Mouse (Mus musculus): ENCODE measurements around the gene Aldh3a2.

The Aldh3a2 gene

GRCm38 (mm10) chr11:61273928-61274327 lies 6.7 kb upstream of the Aldh3a2 start:
- no peak for DNase-seq (ENCODE audit: low spot score in 2 of 2)

- DNase-seq (ENCODE audit: low spot score in 2 of 2), result no peak
Measured at GRCm38 (mm10) chr11:61271612-61272011, 4.3 kb upstream of the Aldh3a2 start.

- DNase-seq (ENCODE audit: low spot score in 2 of 2), result no peak
Measured at GRCm38 (mm10) chr11:61270406-61270805, 3.1 kb upstream of the Aldh3a2 start.

- DNase-seq (ENCODE audit: low spot score in 2 of 2), result no peak
Measured at GRCm38 (mm10) chr11:61268626-61269349, 1.5 kb upstream of the Aldh3a2 start.

- no peak for DNase-seq (ENCODE audit: low spot score in 2 of 2)
Measured at GRCm38 (mm10) chr11:61263841-61264240, 3.4 kb downstream of the Aldh3a2 start.

GRCm38 (mm10) chr11:61262516-61262915 lies 4.7 kb downstream of the Aldh3a2 start:
- DNase-seq (ENCODE audit: low spot score in 2 of 2), result no peak

- DNase-seq (ENCODE audit: low spot score in 2 of 2), result no peak
Measured at GRCm38 (mm10) chr11:61259106-61259505, 8.2 kb downstream of the Aldh3a2 start.

- no peak for DNase-seq (ENCODE audit: low spot score in 2 of 2)
Measured at GRCm38 (mm10) chr11:61252807-61253206, 14.5 kb downstream of the Aldh3a2 start.

GRCm38 (mm10) chr11:61251741-61252140 lies 15.5 kb downstream of the Aldh3a2 start:
- no peak for DNase-seq (ENCODE audit: low spot score in 2 of 2)

GRCm38 (mm10) chr11:61244406-61244805 lies 22.9 kb downstream of the Aldh3a2 start:
- DNase-seq (ENCODE audit: low spot score in 2 of 2), result no peak

- no peak for DNase-seq (ENCODE audit: low spot score in 2 of 2)
Measured at GRCm38 (mm10) chr11:61236015-61236414, 31.2 kb downstream of the Aldh3a2 start.

- DNase-seq (ENCODE audit: low spot score in 2 of 2), result no peak
Measured at GRCm38 (mm10) chr11:61234174-61234573, 33.1 kb downstream of the Aldh3a2 start.

GRCm38 (mm10) chr11:61231329-61231728 lies 35.9 kb downstream of the Aldh3a2 start:
- DNase-seq (ENCODE audit: low spot score in 2 of 2), result peak; percentile 2 to 24

- DNase-seq (ENCODE audit: low spot score in 2 of 2), result no peak
Measured at GRCm38 (mm10) chr11:61228406-61228805, 38.9 kb downstream of the Aldh3a2 start.

GRCm38 (mm10) chr11:61227816-61228215 lies 39.4 kb downstream of the Aldh3a2 start:
- DNase-seq (ENCODE audit: low spot score in 2 of 2), result no peak

- DNase-seq (ENCODE audit: low spot score in 2 of 2), result no peak
Measured at GRCm38 (mm10) chr11:61225941-61226412, 41.3 kb downstream of the Aldh3a2 start.

- DNase-seq (ENCODE audit: low spot score in 2 of 2), result peak in 1 of 2 experiments; percentile 11
Measured at GRCm38 (mm10) chr11:61225511-61225910, 41.8 kb downstream of the Aldh3a2 start.

- no peak for DNase-seq (ENCODE audit: low spot score in 2 of 2)
Measured at GRCm38 (mm10) chr11:61224907-61225306, 42.4 kb downstream of the Aldh3a2 start.

GRCm38 (mm10) chr11:61224234-61224744 lies 43.0 kb downstream of the Aldh3a2 start:
- no peak for DNase-seq (ENCODE audit: low spot score in 2 of 2)

- no peak for DNase-seq (ENCODE audit: low spot score in 2 of 2)
Measured at GRCm38 (mm10) chr11:61222971-61223745, 44.1 kb downstream of the Aldh3a2 start.

GRCm38 (mm10) chr11:61222007-61222406 lies 45.3 kb downstream of the Aldh3a2 start:
- DNase-seq (ENCODE audit: low spot score in 2 of 2), result no peak

GRCm38 (mm10) chr11:61220156-61220881 lies 46.9 kb downstream of the Aldh3a2 start:
- DNase-seq (ENCODE audit: low spot score in 2 of 2), result no peak
